In genomic region chr9:61325931-61326351, GRCm38 (mm10) we compare ENCODE assay signal across 13 mouse cellular contexts. TPM values are rescaled to one million over a fixed set of nuclear protein-coding genes. Genes with fewer than 3 reads are reported as not detected.
DNase-seq lines count a peak whose midpoint lies in the region; ATAC-seq lines count a peak whose summit lies in the region.
"Had no signal": no experiment of that assay in that cellular context is flagged by ENCODE, and none has a peak within 500 bp of the region (broad histone marks: within the 10 kb centered on the region; RNA-seq: fewer than 3 reads in every experiment).

No protein-coding gene starts in this region.

- ATAC-seq in heart, embryonic 15.5 days (replicated peaks; ENCODE audit: insufficient number of reproducible peaks, insufficient read depth, low FRiP score, low read depth) = no peak
- ATAC-seq in heart, embryonic 11.5 days (replicated peaks; ENCODE audit: insufficient number of reproducible peaks, low FRiP score, low TSS enrichment) = no peak
- ATAC-seq in neural tube, embryonic 12.5 days (ENCODE audit: low FRiP score, low read depth) = 0 out of 2 replicates have a peak, but pooled peaks have one; percentile 13
- no peak for ATAC-seq in neural tube, embryonic 15.5 days (ENCODE audit: low FRiP score)

- H3K4me3 ChIP-seq in heart, embryonic 15.5 days = no peak overlapping the region
- H3K4me3 ChIP-seq in heart, embryonic 11.5 days (ENCODE audit: low read depth, low read length) = no peak overlapping the region
- H3K4me3 ChIP-seq in neural tube, embryonic 12.5 days = no peak overlapping the region
- no peak overlapping the region for H3K4me3 ChIP-seq in neural tube, embryonic 15.5 days (replicated peaks)
- H3K4me3 ChIP-seq: embryonic facial prominence, embryonic 15.5 days; layer of hippocampus, adult 2 months had no signal

- peak overlapping the region; percentile 14; the same call in 1 of the 2 replicates for H3K4me2 ChIP-seq in heart, embryonic 15.5 days
- no peak overlapping the region; the same call in 1 of the 2 replicates for H3K4me2 ChIP-seq in heart, embryonic 11.5 days
- no peak overlapping the region for H3K4me2 ChIP-seq in neural tube, embryonic 12.5 days (replicated peaks)
- H3K4me2 ChIP-seq in neural tube, embryonic 15.5 days = no peak overlapping the region
- H3K4me2 ChIP-seq: embryonic facial prominence, embryonic 15.5 days had no signal

- intact Hi-C loops in left cerebral cortex, postnatal 36 days (cut with DNase I) = no loop called here

- DNase-seq in adrenal gland, postnatal 10 days = peak; percentile 77
- peak; percentile 46 for DNase-seq in mesoderm, embryonic 11.5 days (ENCODE audit: low read depth, low spot score)
- no peak for DNase-seq in thymus, postnatal 10 days (ENCODE audit: low spot score in 2 of 2)
- no peak for DNase-seq in left cerebral cortex, postnatal 36 days (ENCODE audit: low spot score in 2 of 2)
- DNase-seq: left cerebral cortex, postnatal 4 days; lung, adult 18-20 months; midbrain, embryonic 14.5 days had no signal

- peaks cover 100% of the 10 kb centered on the region for H3K27me3 ChIP-seq in heart, embryonic 15.5 days
- peaks cover 90% of the 10 kb centered on the region for H3K27me3 ChIP-seq in heart, embryonic 11.5 days (ENCODE audit: control insufficient read depth, insufficient read depth, low read length)
- peaks cover 14% of the 10 kb centered on the region for H3K27me3 ChIP-seq in neural tube, embryonic 12.5 days (replicated peaks)
- H3K27me3 ChIP-seq in neural tube, embryonic 15.5 days (replicated peaks) = peaks cover 17% of the 10 kb centered on the region; the same call in 1 of the 2 replicates

- H3K4me1 ChIP-seq in heart, embryonic 15.5 days (replicated peaks) = peaks cover 23% of the 10 kb centered on the region
- H3K4me1 ChIP-seq in heart, embryonic 11.5 days (ENCODE audit: control insufficient read depth, insufficient read depth, low read length) = peaks cover 35% of the 10 kb centered on the region
- peaks cover 43% of the 10 kb centered on the region for H3K4me1 ChIP-seq in neural tube, embryonic 12.5 days
- peaks cover 29% of the 10 kb centered on the region for H3K4me1 ChIP-seq in neural tube, embryonic 15.5 days

- no peak overlapping the region for H3K27ac ChIP-seq in heart, embryonic 15.5 days
- no peak overlapping the region for H3K27ac ChIP-seq in heart, embryonic 11.5 days (ENCODE audit: low read depth, low read length)
- no peak overlapping the region for H3K27ac ChIP-seq in neural tube, embryonic 12.5 days
- H3K27ac ChIP-seq in neural tube, embryonic 15.5 days (replicated peaks) = no peak overlapping the region
- H3K27ac ChIP-seq: embryonic facial prominence, embryonic 15.5 days; layer of hippocampus, adult 2 months had no signal

- H3K9ac ChIP-seq in heart, embryonic 15.5 days = no peak overlapping the region
- H3K9ac ChIP-seq in heart, embryonic 11.5 days (ENCODE audit: low read depth, low read length) = no peak overlapping the region
- no peak overlapping the region for H3K9ac ChIP-seq in neural tube, embryonic 12.5 days
- H3K9ac ChIP-seq in neural tube, embryonic 15.5 days (replicated peaks) = no peak overlapping the region
- H3K9ac ChIP-seq: embryonic facial prominence, embryonic 15.5 days had no signal

- H3K36me3 ChIP-seq in heart, embryonic 15.5 days = no peaks in the 10 kb centered on the region
- no peaks in the 10 kb centered on the region for H3K36me3 ChIP-seq in heart, embryonic 11.5 days (ENCODE audit: control insufficient read depth, insufficient read depth, low read length)
- no peaks in the 10 kb centered on the region for H3K36me3 ChIP-seq in neural tube, embryonic 12.5 days
- no peaks in the 10 kb centered on the region for H3K36me3 ChIP-seq in neural tube, embryonic 15.5 days
- H3K36me3 ChIP-seq: embryonic facial prominence, embryonic 15.5 days had no signal

- WGBS in heart, embryonic 15.5 days = 12% methylated on average over 7 of the region's 7 CpGs
- 12% methylated on average over 7 of the region's 7 CpGs for WGBS in heart, embryonic 11.5 days (ENCODE audit: insufficient replicate concordance)
- 38% methylated on average over 7 of the region's 7 CpGs for WGBS in neural tube, embryonic 12.5 days
- 29% methylated on average over 7 of the region's 7 CpGs for WGBS in neural tube, embryonic 15.5 days

- H3K9me3 ChIP-seq in heart, embryonic 15.5 days (replicated peaks) = no peaks in the 10 kb centered on the region
- H3K9me3 ChIP-seq in heart, embryonic 11.5 days (replicated peaks; ENCODE audit: control insufficient read depth, low read length) = no peaks in the 10 kb centered on the region
- no peaks in the 10 kb centered on the region for H3K9me3 ChIP-seq in neural tube, embryonic 12.5 days
- H3K9me3 ChIP-seq in neural tube, embryonic 15.5 days (replicated peaks) = no peaks in the 10 kb centered on the region
- H3K9me3 ChIP-seq: embryonic facial prominence, embryonic 15.5 days had no signal

RNA-seq across cellular contexts. Expression of gene Tle3, which starts 46.2 kb away (rescaled TPM):
- 7.3 and 14.3 TPM in 2 replicates for polyA plus RNA-seq in heart, embryonic 15.5 days (2015; fragmentation: Nextera tagmentation; extraction: Ambion mirVana)
- polyA plus RNA-seq in heart, embryonic 11.5 days (2014; fragmentation: Nextera tagmentation; extraction: Ambion mirVana) = 9.3 and 11.4 TPM in 2 replicates
- 55.5 and 58.7 TPM in 2 replicates for polyA plus RNA-seq in neural tube, embryonic 12.5 days (2016; fragmentation: Nextera tagmentation; extraction: Ambion mirVana)
- 20.5 and 24.2 TPM in 2 replicates for polyA plus RNA-seq in neural tube, embryonic 15.5 days (2015; fragmentation: Nextera tagmentation; extraction: Ambion mirVana)
- total RNA-seq in adrenal gland, postnatal 10 days (2021) = 10 to 100 TPM; 82.4 to 92.7 TPM
- 10 to 100 TPM; 57.6 to 67.1 TPM for total RNA-seq in left cerebral cortex, postnatal 36 days (2021)

Comparison
In these comparisons a context has a peak if more than half of its experiments do, and no peak if none do; other contexts are left out.
1. DNase-seq: peak in adrenal gland, postnatal 10 days (single experiment) and mesoderm, embryonic 11.5 days (single experiment); none in thymus, postnatal 10 days (0 of 2) and left cerebral cortex, postnatal 36 days (0 of 2).